8 mouse cellular contexts compared by ENCODE assay signal in genomic region chr9:62536655-62537631, GRCm38 (mm10). TPM values are rescaled to one million over a fixed set of nuclear protein-coding genes. Genes with fewer than 3 reads are reported as not detected.
A peak's percentile ranks its signal among the peaks of the same experiment; 100 is the strongest.
DNase-seq lines count a peak whose midpoint lies in the region; ATAC-seq lines count a peak whose summit lies in the region.

TSS of gene Coro2b (minus strand) at chr9:62537044.

- H3K27ac ChIP-seq in embryonic facial prominence, embryonic 15.5 days (replicated peaks): peak within 1 kb of the TSS; percentile 35
- peak within 1 kb of the TSS; percentile 54 for H3K27ac ChIP-seq in heart, embryonic 13.5 days (replicated peaks)
- peak within 1 kb of the TSS; percentile 80 for H3K27ac ChIP-seq in kidney, embryonic 15.5 days
- no peak within 1 kb of the TSS for H3K27ac ChIP-seq in liver, embryonic 11.5 days (ENCODE audit: low read depth, low read length)
- H3K27ac ChIP-seq in neural tube, embryonic 11.5 days (ENCODE audit: low read depth, low read length): peak within 1 kb of the TSS; percentile 87

- H3K4me1 ChIP-seq in embryonic facial prominence, embryonic 15.5 days: peaks cover 49% of the 10 kb centered on the region
- peaks cover 24% of the 10 kb centered on the region for H3K4me1 ChIP-seq in heart, embryonic 13.5 days
- H3K4me1 ChIP-seq in kidney, embryonic 15.5 days: peaks cover 50% of the 10 kb centered on the region
- H3K4me1 ChIP-seq in liver, embryonic 11.5 days (replicated peaks; ENCODE audit: control insufficient read depth, insufficient read depth, low read length): peaks cover 3% of the 10 kb centered on the region
- H3K4me1 ChIP-seq in neural tube, embryonic 11.5 days (ENCODE audit: control insufficient read depth, insufficient read depth, low read length): peaks cover 31% of the 10 kb centered on the region

- H3K4me3 ChIP-seq in embryonic facial prominence, embryonic 15.5 days (replicated peaks): peak within 1 kb of the TSS; percentile 59
- peak within 1 kb of the TSS; percentile 75 for H3K4me3 ChIP-seq in heart, embryonic 13.5 days
- H3K4me3 ChIP-seq in kidney, embryonic 15.5 days (replicated peaks): peak within 1 kb of the TSS; percentile 76
- H3K4me3 ChIP-seq in liver, embryonic 11.5 days (ENCODE audit: low read depth, low read length): peak within 1 kb of the TSS; percentile 53
- H3K4me3 ChIP-seq in neural tube, embryonic 11.5 days (ENCODE audit: low read depth, low read length): peak within 1 kb of the TSS; percentile 73

- no peaks in the 10 kb centered on the region for H3K36me3 ChIP-seq in embryonic facial prominence, embryonic 15.5 days
- no peaks in the 10 kb centered on the region for H3K36me3 ChIP-seq in heart, embryonic 13.5 days
- no peaks in the 10 kb centered on the region for H3K36me3 ChIP-seq in kidney, embryonic 15.5 days
- H3K36me3 ChIP-seq in liver, embryonic 11.5 days (ENCODE audit: control insufficient read depth, insufficient read depth, low read length): no peaks in the 10 kb centered on the region
- H3K36me3 ChIP-seq in neural tube, embryonic 11.5 days (ENCODE audit: control insufficient read depth, insufficient read depth, low read length): no peaks in the 10 kb centered on the region

- peak within 1 kb of the TSS; percentile 43 for H3K9ac ChIP-seq in embryonic facial prominence, embryonic 15.5 days
- peak within 1 kb of the TSS; percentile 88 for H3K9ac ChIP-seq in heart, embryonic 13.5 days
- peak within 1 kb of the TSS; percentile 79 for H3K9ac ChIP-seq in kidney, embryonic 15.5 days
- H3K9ac ChIP-seq in liver, embryonic 11.5 days (ENCODE audit: low read depth, low read length): peak within 1 kb of the TSS; percentile 41
- peak within 1 kb of the TSS; percentile 92 for H3K9ac ChIP-seq in neural tube, embryonic 11.5 days (ENCODE audit: low read length)

- H3K4me2 ChIP-seq in embryonic facial prominence, embryonic 15.5 days (replicated peaks): peak within 1 kb of the TSS; percentile 92
- H3K4me2 ChIP-seq in heart, embryonic 13.5 days: peak within 1 kb of the TSS; percentile 97
- peak within 1 kb of the TSS; percentile 92 for H3K4me2 ChIP-seq in kidney, embryonic 15.5 days
- H3K4me2 ChIP-seq in liver, embryonic 11.5 days: peak within 1 kb of the TSS; percentile 71
- peak within 1 kb of the TSS; percentile 81 for H3K4me2 ChIP-seq in neural tube, embryonic 11.5 days (ENCODE audit: low read depth)

- H3K27me3 ChIP-seq in embryonic facial prominence, embryonic 15.5 days: no peaks in the 10 kb centered on the region
- peaks cover 47% of the 10 kb centered on the region for H3K27me3 ChIP-seq in heart, embryonic 13.5 days (replicated peaks)
- peaks cover 3% of the 10 kb centered on the region; the same call in 1 of the 2 replicates for H3K27me3 ChIP-seq in kidney, embryonic 15.5 days
- peaks cover 39% of the 10 kb centered on the region for H3K27me3 ChIP-seq in liver, embryonic 11.5 days (replicated peaks; ENCODE audit: control insufficient read depth, insufficient read depth, low read length)
- no peaks in the 10 kb centered on the region for H3K27me3 ChIP-seq in neural tube, embryonic 11.5 days (ENCODE audit: control insufficient read depth, insufficient read depth, low read length)

- no peaks in the 10 kb centered on the region for H3K9me3 ChIP-seq in embryonic facial prominence, embryonic 15.5 days (replicated peaks)
- H3K9me3 ChIP-seq in heart, embryonic 13.5 days: no peaks in the 10 kb centered on the region
- no peaks in the 10 kb centered on the region for H3K9me3 ChIP-seq in kidney, embryonic 15.5 days (replicated peaks)
- H3K9me3 ChIP-seq in liver, embryonic 11.5 days (ENCODE audit: control insufficient read depth, low read length): no peaks in the 10 kb centered on the region
- H3K9me3 ChIP-seq in neural tube, embryonic 11.5 days (ENCODE audit: control insufficient read depth, low read length): no peaks in the 10 kb centered on the region

- DNase-seq in CD4-positive helper T cell, adult 2 months (ENCODE audit: low read depth, low spot score): peak; percentile 57
- DNase-seq in adrenal gland, postnatal 25 days: peak; percentile 73
- DNase-seq in liver, embryonic 11.5 days (ENCODE audit: low spot score): peak; percentile 59
- peak; percentile 86 for DNase-seq in neural tube, embryonic 11.5 days (ENCODE audit: low spot score)
- peak; percentile 65 for DNase-seq in thymus, postnatal 0 days (ENCODE audit: low spot score)

- ATAC-seq in embryonic facial prominence, embryonic 15.5 days (ENCODE audit: insufficient number of reproducible peaks, low FRiP score, low TSS enrichment, low read depth): peak; percentile 12; the same call in 1 of the 2 replicates
- no peak for ATAC-seq in heart, embryonic 13.5 days (ENCODE audit: extremely low read depth, insufficient number of reproducible peaks, low FRiP score, low TSS enrichment)
- ATAC-seq in kidney, embryonic 15.5 days (replicated peaks; ENCODE audit: low FRiP score): peak; percentile 44
- no peak for ATAC-seq in liver, embryonic 11.5 days (replicated peaks; ENCODE audit: low FRiP score)
- peak; percentile 73 for ATAC-seq in neural tube, embryonic 11.5 days (ENCODE audit: insufficient read depth, low FRiP score, low TSS enrichment)

- 1% methylated on average over 58 of the region's 74 CpGs for WGBS in embryonic facial prominence, embryonic 15.5 days
- WGBS in heart, embryonic 13.5 days: 2% methylated on average over 72 of the region's 74 CpGs
- WGBS in kidney, embryonic 15.5 days: 3% methylated on average over 59 of the region's 74 CpGs
- 1% methylated on average over 72 of the region's 74 CpGs for WGBS in liver, embryonic 11.5 days
- WGBS in neural tube, embryonic 11.5 days: under 1% methylated on average over 71 of the region's 74 CpGs

RNA-seq across cellular contexts. Expression of gene Coro2b, which starts in this region (rescaled TPM):
- 16.2 and 20.4 TPM in 2 replicates for total RNA-seq in adrenal gland, postnatal 25 days (2021)
- polyA plus RNA-seq in embryonic facial prominence, embryonic 15.5 days (2015; fragmentation: Nextera tagmentation; extraction: Ambion mirVana): 9.5 and 10.3 TPM in 2 replicates
- 6.4 and 7.3 TPM in 2 replicates for polyA plus RNA-seq in heart, embryonic 13.5 days (2015; fragmentation: Nextera tagmentation; extraction: Ambion mirVana)
- 16.8 and 19.1 TPM in 2 replicates for polyA plus RNA-seq in kidney, embryonic 15.5 days (2015; fragmentation: Nextera tagmentation; extraction: Ambion mirVana)
- polyA plus RNA-seq in liver, embryonic 11.5 days (2014; fragmentation: Nextera tagmentation; extraction: Ambion mirVana): 4.5 and 4.8 TPM in 2 replicates
- 23.7 and 24.5 TPM in 2 replicates for polyA plus RNA-seq in neural tube, embryonic 11.5 days (2014; fragmentation: Nextera tagmentation; extraction: Ambion mirVana)
- polyA plus RNA-seq in thymus, postnatal 0 days (2015; fragmentation: Nextera tagmentation; extraction: Ambion mirVana): 3.1 and 3.4 TPM in 2 replicates

Comparison
In these comparisons a context has a peak if more than half of its experiments do, and no peak if none do; other contexts are left out.
1. ATAC-seq: peak in embryonic facial prominence, embryonic 15.5 days (single experiment), kidney, embryonic 15.5 days (single experiment) and neural tube, embryonic 11.5 days (single experiment); none in heart, embryonic 13.5 days (single experiment) and liver, embryonic 11.5 days (single experiment).
2. H3K9ac ChIP-seq: peak in every context shown above with its lines; median percentile 92 in neural tube, embryonic 11.5 days; 88 in heart, embryonic 13.5 days; 79 in kidney, embryonic 15.5 days; 43 in embryonic facial prominence, embryonic 15.5 days; 41 in liver, embryonic 11.5 days.
3. Peak in every context shown above with its lines, with median percentiles within 50 percentile points of each other: DNase-seq, H3K4me2 ChIP-seq and H3K4me3 ChIP-seq.